Mouse (Mus musculus): ENCODE measurements around the gene Cyp2w1.

DNA sequence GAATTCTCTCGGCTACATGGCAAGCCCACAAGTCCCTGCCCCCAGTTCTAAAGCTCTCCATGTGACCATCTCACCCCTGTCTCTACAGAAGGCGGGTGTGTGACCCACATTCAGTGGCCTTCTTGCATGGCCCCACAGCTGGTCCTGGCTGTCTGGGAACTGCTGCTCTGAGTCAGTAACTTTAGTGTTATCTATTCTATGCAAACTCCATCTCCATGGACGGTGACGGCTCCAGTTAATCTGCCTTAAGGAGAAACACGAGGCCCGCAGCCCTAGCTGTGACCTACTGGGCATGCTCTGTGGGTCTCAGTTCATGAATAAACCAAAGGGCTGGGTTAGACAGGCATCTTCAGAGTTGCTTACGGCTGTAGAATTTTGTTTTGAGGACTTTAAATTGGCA, 42.0 kb downstream of the Cyp2w1 start:
- TF ChIP-seq CTCF (conservative IDR thresholded peaks at IDR 0.05; ENCODE audit: low read length) (no peak), POU5F1 (IDR thresholded peaks at IDR 0.05; ENCODE audit: borderline replicate concordance, low read length) (no peak), NANOG (IDR thresholded peaks at IDR 0.05; ENCODE audit: borderline replicate concordance, low read length) (no peak)
